Mouse (Mus musculus) spleen, postnatal 36 days (tissue): ENCODE measurements at regions not wholly inside any gene's neighbourhood (a gene's known extent, or its start where the extent isn't known, plus 50 kb on each side); places are given as distances from the start of the nearest gene placed in this dataset.

Source experiments
- DNase-seq, 2 experiments: peaks; one replicate each; pipeline ENCODE4 v3.0.0; 2022; ENCODE audit warnings: low spot score in 2 of 2, mixed read lengths in 1 of 2

- no peak for DNase-seq
Observed at GRCm38 (mm10) chr5:118978921-118979630, 418.6 kb downstream of the Med13l start.

- no peak for DNase-seq
Observed at GRCm38 (mm10) chr5:118981046-118981445, 420.6 kb downstream of the Med13l start.

- no peak for DNase-seq
Observed at GRCm38 (mm10) chr5:118984251-118984650, 423.8 kb downstream of the Med13l start.

- no peak for DNase-seq
Observed at GRCm38 (mm10) chr5:118984797-118985408, 424.4 kb downstream of the Med13l start.

- DNase-seq, result no peak
Observed at GRCm38 (mm10) chr5:118987376-118988000, 427.0 kb downstream of the Med13l start.

GRCm38 (mm10) chr5:118999124-118999523 is 438.6 kb downstream of the Med13l start:
- DNase-seq, result no peak

GRCm38 (mm10) chr5:119005825-119006471 is 445.5 kb downstream of the Med13l start:
- DNase-seq, result no peak

- DNase-seq, result no peak
Observed at GRCm38 (mm10) chr5:119010048-119010447, 449.6 kb downstream of the Med13l start.

- DNase-seq, result no peak
Observed at GRCm38 (mm10) chr5:119015181-119015580, 454.7 kb downstream of the Med13l start.

GRCm38 (mm10) chr5:119015606-119016255 is 455.3 kb downstream of the Med13l start:
- no peak for DNase-seq

GRCm38 (mm10) chr5:119016420-119016819 is 455.9 kb downstream of the Med13l start:
- DNase-seq, result no peak

- DNase-seq, result no peak
Observed at GRCm38 (mm10) chr5:119023947-119024346, 463.5 kb downstream of the Med13l start.

GRCm38 (mm10) chr5:119032051-119032450 is 471.6 kb downstream of the Med13l start:
- DNase-seq, result no peak

- no peak for DNase-seq
Observed at GRCm38 (mm10) chr5:119044548-119044947, 484.1 kb downstream of the Med13l start.

GRCm38 (mm10) chr5:119047581-119047980 is 487.1 kb downstream of the Med13l start:
- DNase-seq, result no peak

- no peak for DNase-seq
Observed at GRCm38 (mm10) chr5:119052354-119052996, 492.0 kb downstream of the Med13l start.

- no peak for DNase-seq
Observed at GRCm38 (mm10) chr5:119053738-119054137, 493.3 kb downstream of the Med13l start.

GRCm38 (mm10) chr5:119054393-119054792 is 493.9 kb downstream of the Med13l start:
- no peak for DNase-seq

- DNase-seq, result no peak
Observed at GRCm38 (mm10) chr5:119055430-119055829, 495.0 kb downstream of the Med13l start.

GRCm38 (mm10) chr5:119057813-119058212 is 497.3 kb downstream of the Med13l start:
- no peak for DNase-seq

- no peak for DNase-seq
Observed at GRCm38 (mm10) chr5:119058231-119058851, 497.9 kb downstream of the Med13l start.
